Mouse (Mus musculus) ES-E14 (cell line): ENCODE measurements at regions not wholly inside any gene's neighbourhood (a gene's known extent, or its start where the extent isn't known, plus 50 kb on each side); places are given as distances from the start of the nearest gene placed in this dataset.

Experiments
- DNase-seq: peaks from one replicate; pipeline ENCODE4 v3.0.0-alpha.2; 2013; ENCODE audit warnings: low read depth, low spot score
- H3K27ac ChIP-seq: 2 replicates; pipeline ENCODE4 v1.5.1; 2012; ENCODE audit warnings: low read depth, mild to moderate bottlenecking, low read length, moderate library complexity, mixed read lengths; ENCODE audit not compliant: poor library complexity, insufficient read depth, severe bottlenecking
- H3K36me3 ChIP-seq: 2 replicates; pipeline ENCODE4 v1.6.1; 2012; ENCODE audit warnings: mild to moderate bottlenecking, low read length, moderate library complexity, mixed read lengths; ENCODE audit not compliant: control insufficient read depth, poor library complexity, insufficient read depth, severe bottlenecking
- H3K4me1 ChIP-seq, 2 experiments: fragments of 150-350 bp in 1 of 2; sonication (generic) in 1 of 2; 2 replicates each; pipeline ENCODE4 v1.6.1; 2012; ENCODE audit warnings: low read length in 2 of 2, mild to moderate bottlenecking in 1 of 2, mixed read lengths in 1 of 2; ENCODE audit not compliant: control insufficient read depth in 2 of 2, insufficient read depth in 2 of 2, poor library complexity in 1 of 2
- H3K4me3 ChIP-seq, 2 experiments: fragments of 150-350 bp in 1 of 2; sonication (generic) in 1 of 2; 2 replicates each; pipeline ENCODE4 v1.5.1; 2012; ENCODE audit warnings: low read length in 2 of 2, low read depth in 1 of 2, mild to moderate bottlenecking in 1 of 2, mixed read lengths in 1 of 2; ENCODE audit not compliant: insufficient read depth in 1 of 2, poor library complexity in 1 of 2, severe bottlenecking in 1 of 2
- H3K9ac ChIP-seq: 2 replicates; pipeline ENCODE4 v1.6.1; 2012; ENCODE audit warnings: low read depth, mild to moderate bottlenecking, low read length, mixed read lengths; ENCODE audit not compliant: poor library complexity, insufficient read depth, severe bottlenecking
- H3K9me3 ChIP-seq: fragments of 150-350 bp; sonication (generic); 2 replicates; pipeline ENCODE4 v1.6.1; 2012; ENCODE audit warnings: low read depth, mild to moderate bottlenecking, low read length; ENCODE audit not compliant: control insufficient read depth, insufficient read depth
- CHD2 ChIP-seq: IDR thresholded peaks from 2 replicates; pipeline ENCODE4 v1.6.1; 2014; ENCODE audit warnings: mild to moderate bottlenecking, low read depth, low read length, inconsistent platforms
- HCFC1 ChIP-seq: IDR thresholded peaks from 2 replicates; pipeline ENCODE4 v1.6.1; 2012; ENCODE audit warnings: low read length, inconsistent platforms, borderline replicate concordance; ENCODE audit not compliant: insufficient read depth
- MAFK ChIP-seq: IDR thresholded peaks from 2 replicates; pipeline ENCODE4 v1.6.1; 2014; ENCODE audit warnings: mild to moderate bottlenecking, low read depth, low read length, inconsistent platforms; ENCODE audit not compliant: insufficient read depth
- ZC3H11A ChIP-seq: IDR thresholded peaks from 2 replicates; pipeline ENCODE4 v1.6.1; 2012; ENCODE audit warnings: low read depth, mild to moderate bottlenecking, inconsistent platforms, low read length, borderline replicate concordance
- ZNF384 ChIP-seq: IDR thresholded peaks from 2 replicates; pipeline ENCODE4 v1.6.1; 2012; ENCODE audit warnings: low read depth, low read length, inconsistent platforms
- in situ Hi-C, 2 experiments: fragments of 600-800 bp; cut with MboI; formaldehyde crosslinking; loops; one replicate each; pipeline ENCODE4 v1.15.1; 2025; ENCODE audit warnings: low sequenced_read_pairs in 2 of 2, inconsistent platforms in 1 of 2; ENCODE audit not compliant: unreplicated experiment in 2 of 2

DNA sequence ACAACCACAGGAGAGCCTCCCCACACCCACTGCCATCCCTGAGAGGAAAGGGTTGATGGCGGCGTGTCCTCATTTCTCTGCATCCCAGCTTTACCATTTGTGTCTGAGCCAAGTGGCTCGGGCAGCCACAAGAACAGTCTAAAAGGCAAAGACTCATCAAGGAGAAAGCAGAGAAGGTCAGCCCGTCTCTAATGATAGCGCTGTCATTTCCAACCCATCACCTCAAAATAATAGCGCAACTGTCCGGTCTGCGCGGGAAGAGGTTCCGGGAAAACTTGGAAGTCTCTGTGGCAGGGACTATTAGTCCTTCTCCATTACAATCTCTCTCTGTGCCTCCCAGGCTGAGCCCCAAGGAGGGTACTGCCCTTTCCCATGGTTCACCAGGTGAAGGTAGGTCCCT lies 124.5 kb upstream of the Aldh1b1 start:
- DNase-seq = no peak
- H3K4me3 ChIP-seq = no peak overlapping the region
- TF ChIP-seq ZC3H11A = no peak
- no peak for TF ChIP-seq MAFK
- TF ChIP-seq ZNF384 = no peak
- TF ChIP-seq HCFC1 = no peak
- TF ChIP-seq CHD2 = no peak
- no peak overlapping the region for H3K27ac ChIP-seq
- no peaks in the 10 kb centered on the region for H3K36me3 ChIP-seq
- peaks cover 4 to 7% of the 10 kb centered on the region in 2 experiments; a peak in 2 of 4 replicates for H3K4me1 ChIP-seq
- H3K9ac ChIP-seq = no peak overlapping the region
- in situ Hi-C loops = no loop called here
- no peaks in the 10 kb centered on the region for H3K9me3 ChIP-seq

- in situ Hi-C loops = no loop called here
- no peak overlapping the region for H3K4me3 ChIP-seq
These were observed 125.6 kb upstream of the Aldh1b1 start for GRCm38 (mm10) chr4:45673081-45673819.

DNA sequence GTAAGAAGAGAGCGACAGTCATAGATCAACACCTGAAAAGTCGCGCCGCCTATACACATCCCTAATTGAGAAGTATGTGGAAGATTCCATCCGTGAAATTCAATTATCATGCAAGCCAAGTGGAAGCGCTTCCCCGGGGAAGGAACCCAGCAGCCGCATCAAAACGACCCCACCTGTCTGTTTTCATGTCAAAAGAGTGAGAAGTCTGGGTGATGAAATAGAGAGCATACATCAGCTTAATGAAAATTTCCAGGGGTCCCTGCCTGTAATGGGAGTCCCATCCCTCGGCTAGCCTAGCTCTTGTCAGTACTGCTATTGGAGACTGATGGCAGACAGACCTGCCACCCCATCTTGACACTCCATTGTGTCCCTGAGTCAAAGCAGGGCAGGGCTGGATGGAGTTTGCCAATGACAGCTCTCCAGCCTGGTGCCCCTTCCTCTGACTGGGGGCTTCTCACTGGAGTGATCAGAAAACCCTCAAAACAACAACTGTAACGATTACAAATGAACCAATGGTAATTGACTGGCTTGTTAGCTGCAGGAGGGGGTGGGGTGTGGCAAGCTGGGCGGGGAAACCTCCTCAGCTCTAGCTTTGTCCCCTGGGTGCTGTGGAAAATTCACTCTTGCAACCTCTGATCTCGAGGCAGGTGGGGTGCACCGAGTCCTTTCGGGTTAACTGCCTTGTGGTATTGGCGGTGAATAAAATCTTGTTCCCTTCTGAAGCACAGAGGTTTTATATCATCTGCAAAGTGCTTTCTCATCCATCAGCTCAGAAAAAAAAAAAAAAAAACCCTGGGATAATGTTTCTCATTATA lies 126.4 kb upstream of the Aldh1b1 start:
- no peak for DNase-seq
- H3K27ac ChIP-seq = no peak overlapping the region
- no peaks in the 10 kb centered on the region for H3K9me3 ChIP-seq
- H3K9ac ChIP-seq = no peak overlapping the region
- no peak overlapping the region for H3K4me3 ChIP-seq
- no peaks in the 10 kb centered on the region for H3K36me3 ChIP-seq
- TF ChIP-seq HCFC1 (no peak), ZNF384 (0 out of 2 replicates have a peak, but pooled peaks have one; percentile 17), CHD2 (no peak), ZC3H11A (no peak), MAFK (no peak)
- in situ Hi-C loops = no loop called here
- H3K4me1 ChIP-seq = peaks cover 4 to 7% of the 10 kb centered on the region in 2 experiments; a peak in 2 of 4 replicates

More at GRCm38 (mm10) chr4:45673081-45673819, 125.6 kb upstream of the Aldh1b1 start:
- no peak for DNase-seq
- H3K4me1 ChIP-seq = peaks cover 4 to 7% of the 10 kb centered on the region in 2 experiments; a peak in 2 of 4 replicates
- no peak overlapping the region for H3K27ac ChIP-seq
- H3K36me3 ChIP-seq = no peaks in the 10 kb centered on the region
- H3K9ac ChIP-seq = no peak overlapping the region
- TF ChIP-seq ZNF384 (no peak), CHD2 (no peak), MAFK (no peak), ZC3H11A (no peak), HCFC1 (no peak)
- no peaks in the 10 kb centered on the region for H3K9me3 ChIP-seq

- no peaks in the 10 kb centered on the region for H3K4me1 ChIP-seq
- no peaks in the 10 kb centered on the region for H3K36me3 ChIP-seq
- no peak overlapping the region for H3K9ac ChIP-seq
- DNase-seq = no peak
- in situ Hi-C loops = no loop called here
- H3K27ac ChIP-seq = no peak overlapping the region
- no peak overlapping the region for H3K4me3 ChIP-seq
- no peaks in the 10 kb centered on the region for H3K9me3 ChIP-seq
- TF ChIP-seq HCFC1 = no peak
- no peak for TF ChIP-seq MAFK
- TF ChIP-seq ZC3H11A = no peak
These were observed 132.1 kb upstream of the Shb start for GRCm38 (mm10) chr4:45664372-45664771.
